21 mouse cellular contexts compared by ENCODE assay signal in genomic region chr15:38575254-38575653, GRCm38 (mm10).
DNase-seq lines count a peak whose midpoint lies in the region; TF ChIP-seq lines count a peak whose summit lies in the region.
"Had no signal": no experiment of that assay in that cellular context is flagged by ENCODE, and none has a peak within 500 bp of the region (broad histone marks: within the 10 kb centered on the region; RNA-seq: fewer than 3 reads in every experiment).

No protein-coding gene starts in this region.

- no peak overlapping the region for H3K9ac ChIP-seq in CH12.LX (ENCODE audit: insufficient read depth, low read depth)
- H3K9ac ChIP-seq: embryonic facial prominence, embryonic 13.5 days; embryonic facial prominence, embryonic 15.5 days; forebrain, embryonic 12.5 days had no signal

- no peak for TF ChIP-seq EP300 in CH12.LX (IDR thresholded peaks at IDR 0.05; ENCODE audit: low read length)

- DNase-seq in 416B (ENCODE audit: low read depth) (peak; percentile 51), CH12.LX (ENCODE audit: extremely low read depth) (peak; percentile 22)
- peak; percentile 29 for DNase-seq in induced T-regulatory cell, adult 2 months (ENCODE audit: low read depth)
- DNase-seq in layer of hippocampus, adult 9-10 months (ENCODE audit: low spot score), result no peak
- DNase-seq in left cerebral cortex, adult 18-20 months (ENCODE audit: low spot score in 2 of 2), result no peak
- DNase-seq: adrenal gland, adult 2 months; adrenal gland, postnatal 10 days; adrenal gland, postnatal 25 days; cerebellum, adult 11 months; cerebellum, adult 18-20 months; cerebellum, adult 8-10 months; cerebellum, adult 9-11 months; cerebellum, postnatal 14 days; cerebellum, postnatal 36 days; embryo, embryonic 11 days had no signal

- H3K4me3 ChIP-seq in CH12.LX (replicated peaks in 1 of 3; ENCODE audit: low read depth in 2 of 3, low read length in 2 of 3, poor library complexity in 1 of 3), result no peak overlapping the region
- H3K4me3 ChIP-seq: embryonic facial prominence, embryonic 13.5 days; embryonic facial prominence, embryonic 15.5 days; erythroblast, embryonic 14.5 days; forebrain, embryonic 10.5 days; forebrain, embryonic 12.5 days had no signal

- in situ Hi-C loops in CH12.LX (cut with MboI; ENCODE audit: low pct_ligation_motif_present, low pct_unique_long_range_greater_than_20kb, low sequenced_read_pairs), result no loop called here

- TF ChIP-seq RAD21 in CH12.LX (IDR thresholded peaks at IDR 0.05; ENCODE audit: low read depth, low read length), result no peak

- dilution Hi-C loops in CH12.LX (cut with MboI; ENCODE audit: extremely low pct_ligation_motif_present, extremely low pct_unique_long_range_greater_than_20kb, low sequenced_read_pairs), result no loop called here

- no peaks in the 10 kb centered on the region for H3K9me3 ChIP-seq in CH12.LX (replicated peaks; ENCODE audit: low read length)
- H3K9me3 ChIP-seq: embryonic facial prominence, embryonic 13.5 days; embryonic facial prominence, embryonic 15.5 days; forebrain, embryonic 10.5 days; forebrain, embryonic 12.5 days had no signal

- H3K27me3 ChIP-seq in CH12.LX (replicated peaks), result peaks cover 3% of the 10 kb centered on the region
- H3K27me3 ChIP-seq: embryonic facial prominence, embryonic 13.5 days; embryonic facial prominence, embryonic 15.5 days; forebrain, embryonic 12.5 days; Patski had no signal

- no peaks in the 10 kb centered on the region for H3K79me2 ChIP-seq in CH12.LX (replicated peaks; ENCODE audit: control insufficient read depth, extremely low read depth, insufficient read depth, poor library complexity, severe bottlenecking)

- peaks cover 4 to 12% of the 10 kb centered on the region in 2 experiments; a peak in 3 of 4 replicates for H3K4me1 ChIP-seq in CH12.LX (ENCODE audit: control insufficient read depth in 1 of 2, insufficient read depth in 2 of 2)
- H3K4me1 ChIP-seq: embryonic facial prominence, embryonic 13.5 days; embryonic facial prominence, embryonic 15.5 days; forebrain, embryonic 10.5 days; forebrain, embryonic 12.5 days had no signal

- TF ChIP-seq CTCF in CH12.LX (conservative IDR thresholded peaks at IDR 0.05 in 1 of 2, IDR thresholded peaks at IDR 0.05 in 1 of 2; ENCODE audit: low read depth in 2 of 2, low read length in 2 of 2), result no peak

- no peak for TF ChIP-seq POLR2A in CH12.LX (IDR thresholded peaks at IDR 0.05; ENCODE audit: low read depth, low read length)

- no peaks in the 10 kb centered on the region for H3K36me3 ChIP-seq in CH12.LX (replicated peaks in 1 of 2; ENCODE audit: control insufficient read depth in 1 of 2, insufficient read depth in 1 of 2, low read length in 1 of 2)
- H3K36me3 ChIP-seq: embryonic facial prominence, embryonic 13.5 days; embryonic facial prominence, embryonic 15.5 days; forebrain, embryonic 10.5 days; forebrain, embryonic 12.5 days had no signal

- H3K4me2 ChIP-seq in CH12.LX (ENCODE audit: insufficient read depth, low read depth, poor library complexity, severe bottlenecking), result no peak overlapping the region
- H3K4me2 ChIP-seq: embryonic facial prominence, embryonic 13.5 days; embryonic facial prominence, embryonic 15.5 days; forebrain, embryonic 12.5 days had no signal

- H3K27ac ChIP-seq in CH12.LX (ENCODE audit: insufficient read depth, low read depth), result no peak overlapping the region
- H3K27ac ChIP-seq: embryonic facial prominence, embryonic 13.5 days; embryonic facial prominence, embryonic 15.5 days; forebrain, embryonic 10.5 days; forebrain, embryonic 12.5 days had no signal

TF ChIP-seq in CH12.LX, 34 proteins besides CTCF, POLR2A, EP300 and RAD21:
- TF ChIP-seq BHLHE40 (IDR thresholded peaks at IDR 0.05; ENCODE audit: low read depth, low read length), result peak; percentile 64
- no peak for TF ChIP-seq E2F4 (IDR thresholded peaks at IDR 0.05; ENCODE audit: insufficient replicate concordance, low read depth, low read length)

Comparison
In these comparisons a context has a peak if more than half of its experiments do, and no peak if none do; other contexts are left out.
1. DNase-seq: peak in 416B (single experiment), CH12.LX (single experiment) and induced T-regulatory cell, adult 2 months (single experiment); none in layer of hippocampus, adult 9-10 months (single experiment) and left cerebral cortex, adult 18-20 months (0 of 2).